Comparison of ENCODE assay signal across 9 mouse cellular contexts in genomic region chr2:169158760-169159159, GRCm38 (mm10).
DNase-seq lines count a peak whose midpoint lies in the region; ATAC-seq and TF ChIP-seq lines count a peak whose summit lies in the region.
"Had no signal": no experiment of that assay in that cellular context is flagged by ENCODE, and none has a peak within 500 bp of the region (broad histone marks: within the 10 kb centered on the region; RNA-seq: fewer than 3 reads in every experiment).

No protein-coding gene starts in this region.

- no peak for DNase-seq in forebrain, embryonic 14.5 days (ENCODE audit: low spot score)
- DNase-seq in lung, postnatal 4 days = no peak
- DNase-seq in midbrain, embryonic 11.5 days (ENCODE audit: low spot score, missing footprints) = no peak
- DNase-seq in stomach, postnatal 0 days (ENCODE audit: low spot score) = no peak
- no peak for DNase-seq in adrenal gland, postnatal 36 days
- no peak for DNase-seq in T-cell, adult 2 months (ENCODE audit: low spot score)

- TF ChIP-seq CTCF in stomach, postnatal 0 days (IDR thresholded peaks at IDR 0.05; ENCODE audit: low read depth) = no peak

- H3K4me1 ChIP-seq in forebrain, embryonic 14.5 days (ENCODE audit: control insufficient read depth, insufficient read depth, low read length) = no peaks in the 10 kb centered on the region
- peaks cover 2% of the 10 kb centered on the region; the same call in 1 of the 2 replicates for H3K4me1 ChIP-seq in forebrain, embryonic 13.5 days
- H3K4me1 ChIP-seq in lung, embryonic 15.5 days = peaks cover 12% of the 10 kb centered on the region
- H3K4me1 ChIP-seq in midbrain, embryonic 11.5 days (ENCODE audit: control insufficient read depth, insufficient read depth, low read length) = no peaks in the 10 kb centered on the region; the same call in 1 of the 2 replicates
- H3K4me1 ChIP-seq in stomach, postnatal 0 days (replicated peaks; ENCODE audit: control insufficient read depth, insufficient read depth) = no peaks in the 10 kb centered on the region

- peak overlapping the region; percentile 20; the same call in 1 of the 2 replicates for H3K4me2 ChIP-seq in forebrain, embryonic 14.5 days (ENCODE audit: low read length)
- no peak overlapping the region for H3K4me2 ChIP-seq in forebrain, embryonic 13.5 days
- peak overlapping the region; percentile 43 for H3K4me2 ChIP-seq in lung, embryonic 15.5 days
- peak overlapping the region; percentile 4; the same call in 1 of the 2 replicates for H3K4me2 ChIP-seq in midbrain, embryonic 11.5 days
- 0 out of 2 replicates have a peak overlapping the region, but pooled peaks have one; percentile 23 for H3K4me2 ChIP-seq in stomach, postnatal 0 days (replicated peaks; ENCODE audit: low read depth)

- no peaks in the 10 kb centered on the region for H3K9me3 ChIP-seq in forebrain, embryonic 14.5 days (replicated peaks; ENCODE audit: control insufficient read depth, low read length)
- H3K9me3 ChIP-seq in forebrain, embryonic 13.5 days (replicated peaks) = no peaks in the 10 kb centered on the region
- H3K9me3 ChIP-seq in lung, embryonic 15.5 days = no peaks in the 10 kb centered on the region
- no peaks in the 10 kb centered on the region for H3K9me3 ChIP-seq in midbrain, embryonic 11.5 days (ENCODE audit: control insufficient read depth, low read length)
- H3K9me3 ChIP-seq in stomach, postnatal 0 days (ENCODE audit: control insufficient read depth, low read length) = no peaks in the 10 kb centered on the region

- no peak overlapping the region for H3K27ac ChIP-seq in forebrain, embryonic 14.5 days (ENCODE audit: low read depth, low read length)
- no peak overlapping the region for H3K27ac ChIP-seq in forebrain, embryonic 13.5 days
- H3K27ac ChIP-seq in lung, embryonic 15.5 days = no peak overlapping the region
- H3K27ac ChIP-seq in midbrain, embryonic 11.5 days (ENCODE audit: low read depth, low read length) = no peak overlapping the region
- H3K27ac ChIP-seq in stomach, postnatal 0 days (replicated peaks) = no peak overlapping the region

- no peak for ATAC-seq in forebrain, embryonic 14.5 days
- no peak for ATAC-seq in forebrain, embryonic 13.5 days
- ATAC-seq in lung, embryonic 15.5 days (ENCODE audit: borderline replicate concordance, extremely low read depth, low FRiP score, low TSS enrichment) = no peak
- no peak for ATAC-seq in midbrain, embryonic 11.5 days (ENCODE audit: low FRiP score)
- no peak for ATAC-seq in stomach, postnatal 0 days (ENCODE audit: low FRiP score, low TSS enrichment)

- H3K9ac ChIP-seq in forebrain, embryonic 14.5 days (ENCODE audit: low read length) = no peak overlapping the region
- no peak overlapping the region for H3K9ac ChIP-seq in forebrain, embryonic 13.5 days
- no peak overlapping the region for H3K9ac ChIP-seq in lung, embryonic 15.5 days
- no peak overlapping the region for H3K9ac ChIP-seq in midbrain, embryonic 11.5 days (ENCODE audit: low read length)
- no peak overlapping the region for H3K9ac ChIP-seq in stomach, postnatal 0 days (ENCODE audit: low read length)

- no peaks in the 10 kb centered on the region for H3K36me3 ChIP-seq in forebrain, embryonic 14.5 days (ENCODE audit: control insufficient read depth, insufficient read depth, low read length)
- H3K36me3 ChIP-seq in forebrain, embryonic 13.5 days (ENCODE audit: poor library complexity, severe bottlenecking) = no peaks in the 10 kb centered on the region
- H3K36me3 ChIP-seq in lung, embryonic 15.5 days = no peaks in the 10 kb centered on the region
- H3K36me3 ChIP-seq in midbrain, embryonic 11.5 days (ENCODE audit: control insufficient read depth, insufficient read depth, low read length) = no peaks in the 10 kb centered on the region
- no peaks in the 10 kb centered on the region for H3K36me3 ChIP-seq in stomach, postnatal 0 days (ENCODE audit: control insufficient read depth, insufficient read depth, low read length)
- H3K36me3 ChIP-seq: G1E had no signal

- TF ChIP-seq EP300 in stomach, postnatal 0 days (optimal IDR thresholded peaks at IDR 0.05) = no peak

- 34% methylated on average over 11 of the region's 11 CpGs for WGBS in forebrain, embryonic 14.5 days
- WGBS in forebrain, embryonic 13.5 days = 29% methylated on average over 11 of the region's 11 CpGs
- 49% methylated on average over 11 of the region's 11 CpGs for WGBS in lung, embryonic 15.5 days
- WGBS in midbrain, embryonic 11.5 days = 39% methylated on average over 11 of the region's 11 CpGs
- WGBS in stomach, postnatal 0 days = 44% methylated on average over 11 of the region's 11 CpGs

- H3K27me3 ChIP-seq in forebrain, embryonic 14.5 days (replicated peaks; ENCODE audit: control insufficient read depth, insufficient read depth, low read length) = no peaks in the 10 kb centered on the region
- no peaks in the 10 kb centered on the region for H3K27me3 ChIP-seq in forebrain, embryonic 13.5 days
- no peaks in the 10 kb centered on the region for H3K27me3 ChIP-seq in lung, embryonic 15.5 days
- no peaks in the 10 kb centered on the region for H3K27me3 ChIP-seq in midbrain, embryonic 11.5 days (ENCODE audit: control insufficient read depth, insufficient read depth, low read length)
- H3K27me3 ChIP-seq in stomach, postnatal 0 days (ENCODE audit: control insufficient read depth, insufficient read depth, low read length) = no peaks in the 10 kb centered on the region

- H3K4me3 ChIP-seq in forebrain, embryonic 14.5 days (ENCODE audit: low read depth, low read length) = no peak overlapping the region
- H3K4me3 ChIP-seq in forebrain, embryonic 13.5 days = no peak overlapping the region
- H3K4me3 ChIP-seq in lung, embryonic 15.5 days = 0 out of 2 replicates have a peak overlapping the region, but pooled peaks have one; percentile 6
- no peak overlapping the region for H3K4me3 ChIP-seq in midbrain, embryonic 11.5 days (ENCODE audit: low read depth, low read length)
- H3K4me3 ChIP-seq in stomach, postnatal 0 days (ENCODE audit: low read depth, low read length) = no peak overlapping the region
